Comparison of ENCODE assay signal across 24 mouse cellular contexts in genomic region chr11:78337040-78337439, GRCm38 (mm10). TPM values are rescaled to one million over a fixed set of nuclear protein-coding genes. Genes with fewer than 3 reads are reported as not detected.
"Had no signal": no experiment of that assay in that cellular context is flagged by ENCODE, and none has a peak within 500 bp of the region (broad histone marks: within the 10 kb centered on the region; RNA-seq: fewer than 3 reads in every experiment).

No protein-coding gene starts in this region.

- DNase-seq: heart, adult 11 months; heart, adult 2 months; heart, postnatal 14 days; heart, postnatal 36 days; kidney, adult 11 months; kidney, adult 2 months; kidney, adult 9 months; kidney, postnatal 14 days; kidney, postnatal 36 days; layer of hippocampus, adult 9-11 months; layer of hippocampus, postnatal 36 days; left cerebral cortex, postnatal 4 days had no signal

- H3K4me3 ChIP-seq: heart, adult 2 months; heart, embryonic 13.5 days; heart, embryonic 15.5 days; hindbrain, embryonic 13.5 days; hindbrain, embryonic 15.5 days; kidney, embryonic 15.5 days; limb, embryonic 13.5 days; limb, embryonic 15.5 days; liver, embryonic 12.5 days had no signal

- H3K4me2 ChIP-seq: heart, embryonic 11.5 days; heart, embryonic 13.5 days; heart, embryonic 15.5 days; hindbrain, embryonic 13.5 days; hindbrain, embryonic 15.5 days; kidney, embryonic 15.5 days; limb, embryonic 13.5 days; limb, embryonic 15.5 days; liver, embryonic 12.5 days had no signal

- H3K27me3 ChIP-seq: heart, embryonic 13.5 days; heart, embryonic 15.5 days; hindbrain, embryonic 13.5 days; hindbrain, embryonic 15.5 days; kidney, embryonic 15.5 days; limb, embryonic 13.5 days; limb, embryonic 15.5 days; liver, embryonic 12.5 days had no signal

RNA-seq across cellular contexts. Expression of gene BC030499, which starts 46.4 kb away (rescaled TPM):
- total RNA-seq: hematopoietic stem cell, adult 5-6 weeks had no signal
- polyA plus RNA-seq: hindbrain, postnatal 0 days; kidney, postnatal 0 days had no signal
